Mouse (Mus musculus): ENCODE results near the gene Hrh2.
A peak's percentile ranks its signal among the peaks of the same experiment; 100 is the strongest.

Gene Hrh2

DNA sequence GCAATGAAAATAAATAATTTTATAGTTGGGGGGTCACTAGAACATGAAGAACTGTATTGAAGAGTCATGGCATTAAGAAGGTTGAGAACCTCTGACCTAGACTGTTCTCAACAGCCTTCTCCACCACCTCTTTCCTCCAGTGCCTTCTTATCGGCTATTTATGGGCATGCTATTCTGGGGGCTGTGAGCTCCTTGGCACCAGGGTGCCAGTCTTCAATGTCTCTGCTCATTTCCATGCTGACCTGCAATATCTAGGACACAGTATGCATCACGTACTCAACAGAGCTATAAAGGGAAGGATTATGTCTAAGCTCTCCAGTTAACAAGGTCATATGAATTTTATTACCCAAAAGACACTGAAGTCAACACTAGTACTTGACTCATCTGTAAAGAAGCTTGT lies 14.6 kb upstream of the Hrh2 start:
- no peak for DNase-seq (ENCODE audit: low read depth)

DNA sequence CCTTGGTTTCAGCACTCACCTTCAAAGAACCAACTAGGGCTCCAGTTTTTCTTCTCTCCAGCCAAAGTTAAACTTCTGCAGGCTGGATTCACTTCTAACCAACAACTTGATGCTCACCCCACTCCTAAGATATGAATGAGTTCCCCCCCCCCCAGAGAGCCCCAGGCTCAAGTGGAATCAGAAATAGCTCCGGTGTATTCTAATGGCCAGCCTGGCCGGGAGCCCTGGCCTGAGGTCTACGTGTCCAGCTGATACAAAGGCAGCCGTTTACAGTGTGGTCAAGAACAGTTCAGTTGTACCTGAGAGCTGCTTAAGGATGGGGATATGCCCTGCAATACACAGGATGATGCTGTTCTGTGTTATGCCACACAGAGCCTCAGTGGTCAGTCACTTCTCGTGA lies 13.3 kb upstream of the Hrh2 start:
- DNase-seq (ENCODE audit: low read depth) = no peak

DNA sequence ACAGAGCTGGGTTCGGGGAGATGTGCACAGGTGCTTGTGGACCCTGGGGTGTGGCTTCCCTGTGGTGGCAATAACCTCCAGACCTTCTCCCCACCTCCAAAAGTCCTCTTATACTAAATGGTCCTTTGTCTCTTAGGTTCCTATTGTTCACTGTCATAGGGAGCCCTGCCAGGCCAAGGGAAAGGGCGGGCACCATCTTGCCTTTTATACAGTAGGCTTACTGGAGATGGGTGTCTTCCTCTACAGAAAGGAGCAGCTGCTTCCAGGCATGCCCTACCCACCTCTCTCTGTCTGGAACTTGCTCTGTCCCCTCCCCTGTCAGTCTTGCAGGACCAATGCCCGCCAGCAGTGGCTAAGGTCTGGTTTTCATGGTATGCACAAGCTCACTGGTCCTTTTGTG lies 12.0 kb upstream of the Hrh2 start:
- no peak for DNase-seq (ENCODE audit: low read depth)

DNA sequence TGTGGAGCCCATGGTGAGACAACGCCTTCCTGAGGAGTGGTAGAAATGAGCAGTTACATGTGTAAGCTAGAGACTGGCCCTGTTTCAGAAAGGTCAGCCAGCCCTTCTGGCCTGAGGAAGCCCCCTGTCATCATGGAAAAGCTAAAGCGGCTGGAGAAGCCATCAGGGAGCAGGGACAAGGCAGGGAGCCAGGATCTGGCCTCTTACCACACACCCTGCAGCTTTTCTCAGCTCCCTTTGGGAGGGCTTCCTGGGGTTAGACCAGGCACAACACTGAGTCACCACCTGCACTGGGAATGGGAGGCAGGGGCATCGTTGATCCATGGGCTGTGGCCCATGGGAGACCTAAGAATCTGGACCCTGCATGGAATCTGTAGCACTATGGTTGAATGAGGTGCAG lies 11.5 kb upstream of the Hrh2 start:
- DNase-seq (ENCODE audit: low read depth) = no peak

DNA sequence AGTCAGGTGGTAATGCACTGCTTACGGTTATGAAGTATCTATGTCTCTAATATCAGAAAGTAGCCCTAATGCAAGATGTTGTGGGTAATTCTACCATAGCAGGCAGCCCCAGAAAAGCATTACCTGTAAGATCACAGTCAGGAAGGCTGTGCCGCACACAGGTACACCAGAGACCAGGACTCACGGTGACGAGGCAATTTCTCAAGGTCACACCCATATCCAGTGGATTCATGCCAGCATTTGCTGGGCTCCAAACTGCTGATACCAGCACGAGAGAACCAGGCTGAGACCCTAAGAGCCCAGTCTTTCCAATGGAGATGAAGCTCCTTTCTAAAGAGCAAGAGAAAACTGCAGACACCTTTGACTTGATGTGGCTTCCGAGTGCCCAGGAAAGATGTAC lies 10.6 kb upstream of the Hrh2 start:
- DNase-seq (ENCODE audit: low read depth) = no peak

DNA sequence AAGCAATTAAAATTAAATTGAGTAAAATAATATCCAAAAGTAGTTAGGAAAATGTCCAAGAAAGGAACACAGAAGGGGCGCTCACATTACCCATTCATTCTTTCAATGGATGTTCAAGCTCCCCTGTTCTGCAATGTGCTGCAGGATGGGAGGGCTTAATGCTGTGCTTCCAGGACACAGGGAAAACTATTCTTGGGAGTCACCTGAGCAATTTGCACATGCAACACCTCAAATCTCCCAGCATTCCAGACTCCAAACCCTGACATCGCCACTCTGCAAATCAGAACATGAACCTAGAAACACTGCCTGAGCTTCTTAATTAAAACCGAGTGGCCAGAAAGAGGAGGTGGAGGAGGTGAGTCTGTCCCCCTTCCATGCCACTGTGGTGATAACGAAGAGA lies 10.0 kb upstream of the Hrh2 start:
- DNase-seq (ENCODE audit: low read depth) = no peak

DNA sequence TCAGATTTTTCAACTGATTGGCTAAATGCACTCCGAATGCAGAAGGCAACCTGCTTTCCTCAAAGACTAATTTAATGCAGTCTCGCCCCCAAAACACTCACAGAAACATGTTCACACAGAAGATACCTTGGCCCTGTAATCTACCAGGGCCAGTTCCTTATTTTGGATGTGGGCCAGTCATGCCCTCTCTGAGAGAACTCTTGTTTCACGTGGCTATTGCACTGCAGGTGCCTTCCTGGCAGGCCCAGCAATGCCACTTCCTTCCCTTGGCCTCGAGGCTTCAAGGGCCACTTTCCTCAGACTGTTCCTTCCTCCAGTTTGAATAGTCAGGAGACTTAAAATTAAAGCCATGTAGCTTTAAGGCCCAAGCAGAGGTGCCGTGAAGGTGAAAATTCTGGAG lies 5.5 kb upstream of the Hrh2 start:
- DNase-seq (ENCODE audit: low read depth) = no peak

DNA sequence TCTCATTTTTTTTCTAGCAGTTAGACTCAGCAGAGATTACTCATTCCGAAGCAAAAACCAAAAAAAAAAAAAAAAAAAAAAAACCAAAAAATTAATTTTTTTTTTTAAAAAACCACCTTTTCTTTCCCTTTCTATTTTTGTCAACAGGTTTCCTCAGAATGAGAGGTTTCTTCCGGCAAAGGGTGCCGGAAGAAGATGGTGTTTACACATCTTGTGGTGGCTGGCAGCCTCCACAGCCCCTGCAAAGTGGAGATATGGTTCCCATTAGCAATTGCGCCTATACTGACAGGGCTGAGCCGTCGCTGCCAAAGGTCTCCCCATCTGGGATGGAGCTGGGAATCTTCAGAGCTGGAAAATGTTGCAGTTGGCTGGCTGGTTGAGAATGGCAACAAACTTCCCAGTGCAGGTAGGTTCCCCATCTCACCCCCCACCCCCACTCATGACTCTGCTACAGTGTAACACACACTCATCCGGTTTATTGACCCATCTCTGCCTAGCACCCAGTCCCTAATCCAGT lies 3.7 kb upstream of the Hrh2 start:
- no peak for DNase-seq (ENCODE audit: low read depth)

DNA sequence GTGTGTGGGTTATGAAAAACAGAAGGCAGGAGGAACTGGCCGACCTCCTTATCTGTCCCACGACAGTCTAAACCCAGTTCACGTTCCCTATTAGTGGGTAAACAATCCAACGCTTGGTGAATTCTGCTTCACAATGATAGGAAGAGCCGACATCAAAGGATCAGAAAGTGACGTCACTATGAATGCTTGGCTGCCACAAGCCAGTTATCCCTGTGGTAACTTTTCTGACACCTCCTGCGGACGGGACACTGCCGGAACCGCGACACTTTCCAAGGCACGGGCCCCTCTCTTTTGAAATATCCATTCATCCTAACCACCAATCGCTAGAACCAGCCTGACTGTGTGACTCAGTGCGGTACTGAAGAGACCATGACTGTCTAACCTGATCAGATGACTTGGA lies 2.0 kb upstream of the Hrh2 start:
- DNase-seq (ENCODE audit: low read depth) = peak; percentile 44

DNA sequence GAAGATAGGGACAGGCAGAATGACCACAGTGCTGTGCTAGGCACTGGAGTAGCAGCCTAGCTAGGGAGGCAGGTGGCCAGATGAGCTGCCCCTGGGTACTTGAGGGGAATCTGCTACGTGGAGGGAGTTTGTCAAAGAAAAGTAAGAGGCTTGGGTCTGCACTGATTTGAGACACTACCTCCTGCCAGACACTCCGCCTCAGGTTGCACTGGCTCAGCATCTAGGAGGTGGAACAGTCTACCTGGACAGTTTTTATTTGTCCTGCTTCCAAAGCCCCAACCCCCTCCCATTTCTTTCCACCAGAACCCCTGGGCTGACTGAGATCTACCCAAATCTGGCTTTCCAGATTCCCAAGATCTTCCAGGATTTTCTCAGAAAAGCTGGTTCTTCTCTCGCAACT lies 748 bp upstream of the Hrh2 start:
- DNase-seq (ENCODE audit: low read depth) = no peak

DNA sequence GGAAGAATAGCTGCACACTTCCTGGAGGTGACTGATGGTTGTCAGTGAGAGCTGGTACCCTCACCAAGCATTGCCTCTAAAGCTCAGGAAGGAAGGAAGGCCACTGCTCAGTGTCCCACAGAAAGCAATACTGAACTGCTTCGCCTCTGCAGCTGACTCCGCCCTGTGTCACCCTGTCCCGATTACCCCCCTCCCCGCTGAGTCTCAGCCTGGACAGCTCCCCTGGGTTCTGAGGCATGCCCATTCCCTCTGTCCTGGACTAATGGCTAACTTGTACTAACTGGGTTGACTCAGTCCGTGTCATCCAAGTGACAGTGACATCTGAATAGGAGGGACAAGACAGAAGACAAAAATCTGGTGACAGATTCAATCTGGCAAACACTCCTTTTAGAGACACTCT lies 1.7 kb downstream of the Hrh2 start:
- no peak for DNase-seq (ENCODE audit: low read depth)

DNA sequence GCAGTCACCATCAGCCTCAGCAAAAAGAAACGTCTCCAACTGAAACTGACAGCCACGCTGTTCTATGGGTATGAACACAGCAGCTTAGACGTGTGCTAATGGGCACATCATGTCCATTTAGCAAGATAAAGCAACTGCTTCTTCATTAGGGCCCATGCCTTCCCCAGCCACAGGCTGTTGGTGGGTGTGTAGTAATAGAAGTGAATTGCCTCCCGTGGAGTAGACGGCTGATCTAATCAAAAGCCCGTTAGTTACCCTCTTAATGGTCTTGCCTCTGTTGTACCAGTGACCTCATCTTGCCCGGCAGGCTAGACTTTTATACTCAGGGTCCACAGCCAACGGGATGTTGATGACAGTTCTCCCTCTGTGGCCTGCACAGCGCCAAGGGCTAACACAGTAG lies 7.1 kb downstream of the Hrh2 start:
- DNase-seq (ENCODE audit: low read depth) = no peak

DNA sequence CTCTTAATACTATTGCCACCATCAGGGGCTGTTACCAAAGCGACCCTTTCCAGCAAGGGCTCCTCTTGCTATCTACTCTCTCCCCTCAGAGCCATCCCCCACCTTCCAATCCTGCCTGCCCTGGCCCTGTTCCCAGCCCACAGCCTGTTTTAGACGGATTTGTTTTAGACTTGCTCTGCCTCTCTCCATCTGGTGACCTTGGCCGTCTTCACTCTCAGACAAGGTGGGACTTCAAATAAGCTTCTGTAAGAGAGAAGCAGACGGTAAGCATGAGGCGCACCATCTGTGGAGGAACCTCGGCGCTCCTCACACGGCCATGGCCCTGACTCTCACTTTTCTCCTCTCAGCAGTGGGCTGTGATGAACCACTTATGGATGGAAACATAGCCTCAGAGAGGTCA lies 10.5 kb downstream of the Hrh2 start:
- no peak for DNase-seq (ENCODE audit: low read depth)

DNA sequence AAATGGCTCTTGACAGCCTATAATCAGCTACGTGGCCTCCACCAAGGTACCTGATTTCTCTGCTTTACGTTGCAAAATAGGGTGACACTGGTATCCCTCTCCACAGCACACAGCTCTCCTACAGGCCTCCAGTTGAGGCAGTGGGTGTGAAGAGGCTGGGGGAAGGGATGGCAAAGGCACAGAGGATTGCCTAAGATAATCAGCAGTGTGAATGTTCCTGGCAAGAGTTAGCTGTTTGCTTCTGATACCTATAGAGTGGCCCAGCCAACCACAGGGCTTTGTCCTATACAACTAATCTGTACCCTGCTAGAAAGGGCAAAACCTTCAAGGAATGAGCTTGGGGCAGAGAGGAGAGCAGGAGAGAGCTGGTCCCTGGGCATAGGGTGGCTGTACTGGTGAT lies 11.5 kb downstream of the Hrh2 start:
- no peak for DNase-seq (ENCODE audit: low read depth)

DNA sequence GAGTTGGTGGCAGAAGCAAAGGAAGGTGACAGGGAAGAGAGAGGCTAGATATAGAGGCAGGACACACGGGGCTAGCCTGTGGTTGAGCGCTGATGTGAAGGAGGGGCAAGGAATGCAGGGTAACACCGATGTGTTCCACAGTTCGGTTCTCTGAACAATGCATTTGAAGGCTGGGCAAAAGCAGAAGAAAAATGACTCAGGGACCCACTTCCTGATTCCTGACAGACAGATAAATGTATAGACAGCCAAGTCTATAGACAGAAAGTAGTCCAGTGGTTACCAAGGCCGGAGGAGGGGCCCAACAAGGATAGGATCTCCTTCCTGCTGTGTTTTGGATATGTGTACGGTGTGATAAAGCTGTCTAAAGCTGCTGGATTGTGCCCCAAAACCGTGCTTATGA lies 13.3 kb downstream of the Hrh2 start:
- DNase-seq (ENCODE audit: low read depth) = no peak

DNA sequence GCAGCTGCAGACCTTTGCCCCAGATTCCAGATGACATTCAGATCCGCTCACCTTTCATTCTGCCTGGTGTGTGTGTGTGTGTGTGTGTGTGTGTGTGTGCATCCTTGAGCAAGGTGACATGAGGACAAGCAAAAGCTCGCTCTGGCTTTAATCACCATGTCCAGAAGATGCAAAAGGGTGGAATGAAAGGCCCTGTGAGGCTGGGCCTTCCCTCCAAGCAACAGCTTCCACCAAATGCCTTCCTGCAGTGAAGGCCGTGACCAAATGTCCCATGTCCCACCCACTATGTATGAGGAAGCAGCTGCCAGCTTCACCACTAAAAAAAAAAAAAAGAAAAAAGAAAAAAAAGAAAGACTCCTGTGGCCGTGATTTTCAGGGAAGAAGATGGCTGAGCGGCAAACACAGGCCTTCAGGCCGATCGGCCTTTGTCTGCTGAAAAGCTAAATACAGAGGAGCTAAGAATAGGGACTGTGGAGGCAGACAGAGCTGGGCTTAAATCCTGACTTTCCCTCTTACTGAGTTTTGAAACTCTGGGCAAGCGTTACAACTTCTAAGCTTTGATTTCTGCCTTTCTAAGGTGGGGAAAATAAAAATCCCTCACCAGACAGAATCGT lies 14.3 kb downstream of the Hrh2 start:
- DNase-seq (ENCODE audit: low read depth) = no peak

DNA sequence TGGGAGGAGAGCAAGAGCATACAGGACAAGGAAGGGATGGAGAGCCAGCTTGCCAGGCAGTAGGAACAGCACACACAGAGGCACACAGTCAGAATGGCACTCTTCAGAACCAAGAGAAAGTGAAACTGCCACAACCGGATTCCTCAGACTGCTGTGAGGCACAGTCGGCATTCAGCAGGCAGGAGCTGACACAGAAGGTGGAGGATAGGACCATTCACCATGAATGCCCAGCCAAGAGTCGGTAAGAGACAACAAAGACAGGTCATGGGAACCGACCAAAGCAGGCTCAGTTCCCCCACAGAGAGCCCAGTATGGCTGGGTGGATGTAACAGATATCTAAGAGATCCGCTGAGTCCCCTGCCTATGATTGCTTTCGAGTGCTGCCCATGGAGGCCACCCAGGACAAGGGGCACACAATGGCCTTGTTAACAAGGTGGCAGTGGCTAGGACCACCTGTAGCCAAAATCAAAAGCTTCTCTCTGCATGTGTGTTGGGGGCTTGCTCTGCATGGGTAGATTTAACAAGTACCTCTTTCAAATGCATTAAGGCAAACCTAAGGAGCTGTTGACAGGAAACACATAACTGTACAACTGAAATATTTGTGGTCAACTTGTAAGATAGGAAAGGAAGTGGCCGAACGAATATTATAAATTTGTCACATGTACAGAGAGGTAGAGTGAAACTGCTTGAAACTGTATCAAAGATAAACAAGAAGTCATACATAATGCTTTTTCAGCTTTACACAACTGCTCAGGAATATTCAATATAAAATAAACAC lies 17.7 kb downstream of the Hrh2 start:
- DNase-seq (ENCODE audit: low read depth) = no peak

DNA sequence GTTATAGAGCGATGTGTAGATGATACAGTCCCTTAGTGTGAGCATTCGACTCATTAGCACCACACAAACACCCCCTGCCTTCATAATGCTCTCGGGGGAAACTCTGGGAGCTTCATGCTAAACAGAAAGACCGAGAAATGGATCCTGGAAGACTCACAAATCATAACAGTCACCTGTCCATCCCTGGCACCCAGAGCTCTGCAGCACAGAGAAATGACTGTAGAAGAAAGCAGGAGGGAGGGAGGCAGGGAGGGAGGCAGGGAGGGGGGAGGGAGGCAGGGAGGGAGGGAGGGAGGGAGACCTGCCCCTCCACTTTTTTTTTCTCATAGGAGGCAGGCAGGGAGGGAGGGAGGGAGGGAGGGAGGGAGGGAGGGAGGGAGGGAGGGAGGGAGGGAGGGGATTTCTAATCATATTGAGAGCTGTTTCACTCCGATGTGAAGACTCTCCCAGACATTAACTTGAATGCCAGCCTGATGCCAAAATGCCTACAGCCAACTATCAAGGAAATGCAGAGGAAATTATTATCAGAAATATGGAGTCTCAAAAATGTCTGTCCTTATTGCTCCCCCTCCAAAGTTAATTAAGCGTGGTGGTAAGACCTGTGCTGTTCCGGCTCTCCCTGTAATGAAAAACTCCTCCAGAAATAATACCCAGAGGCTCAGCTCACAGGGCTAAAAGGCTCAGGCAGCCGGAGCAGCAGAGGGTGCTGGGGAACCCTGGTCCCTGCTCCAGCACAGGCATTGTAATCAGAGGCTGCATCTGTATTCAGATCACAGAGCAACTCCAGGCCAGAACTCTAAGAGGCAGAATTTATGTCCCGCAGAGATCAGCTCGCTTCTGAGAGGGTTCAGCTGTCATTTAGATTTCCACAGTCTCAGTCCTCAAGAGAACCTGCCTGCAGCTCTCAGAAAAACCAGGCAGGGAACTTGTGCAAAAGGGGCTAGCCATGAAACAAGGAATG lies 19.9 kb downstream of the Hrh2 start:
- DNase-seq (ENCODE audit: low read depth) = no peak

DNA sequence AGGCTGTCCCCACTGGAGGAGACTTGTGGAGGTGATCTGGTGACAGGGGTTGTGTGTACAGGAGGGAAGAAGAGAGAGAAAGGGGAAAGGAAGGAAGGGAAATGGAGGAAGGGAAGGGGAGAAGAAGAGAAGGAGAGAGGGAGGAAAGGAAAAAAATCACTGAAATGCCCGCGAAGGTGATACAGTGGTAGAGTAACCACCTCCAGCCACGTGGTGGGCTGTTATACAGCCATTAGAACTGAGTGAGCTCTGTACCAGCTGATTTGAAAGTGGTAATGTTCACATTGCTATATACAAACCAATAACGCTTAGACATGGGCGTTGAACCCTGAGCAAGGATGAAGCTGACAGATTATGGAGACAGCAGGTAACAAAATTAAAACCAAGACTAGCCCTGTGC lies 20.6 kb downstream of the Hrh2 start:
- no peak for DNase-seq (ENCODE audit: low read depth)

DNA sequence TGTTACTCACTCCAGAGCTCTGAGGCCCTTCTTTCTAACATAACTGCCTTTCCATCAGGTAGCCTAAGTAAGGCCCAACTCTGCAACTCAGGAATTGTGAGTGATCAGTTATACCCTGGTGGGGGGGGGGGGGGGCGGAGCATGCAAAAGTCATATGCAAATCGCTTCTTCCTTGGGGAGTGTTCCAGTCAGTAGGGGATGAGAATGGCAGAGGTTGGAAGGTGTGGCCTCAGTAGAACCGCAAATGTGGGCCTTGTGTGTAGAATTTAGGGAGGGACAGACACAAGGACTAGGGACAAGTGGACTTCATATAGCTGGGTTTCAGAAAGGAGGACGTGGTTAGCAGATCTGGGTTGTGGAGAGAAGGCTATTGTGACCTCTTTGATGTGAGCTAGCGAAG lies 23.3 kb downstream of the Hrh2 start:
- DNase-seq (ENCODE audit: low read depth) = no peak

DNA sequence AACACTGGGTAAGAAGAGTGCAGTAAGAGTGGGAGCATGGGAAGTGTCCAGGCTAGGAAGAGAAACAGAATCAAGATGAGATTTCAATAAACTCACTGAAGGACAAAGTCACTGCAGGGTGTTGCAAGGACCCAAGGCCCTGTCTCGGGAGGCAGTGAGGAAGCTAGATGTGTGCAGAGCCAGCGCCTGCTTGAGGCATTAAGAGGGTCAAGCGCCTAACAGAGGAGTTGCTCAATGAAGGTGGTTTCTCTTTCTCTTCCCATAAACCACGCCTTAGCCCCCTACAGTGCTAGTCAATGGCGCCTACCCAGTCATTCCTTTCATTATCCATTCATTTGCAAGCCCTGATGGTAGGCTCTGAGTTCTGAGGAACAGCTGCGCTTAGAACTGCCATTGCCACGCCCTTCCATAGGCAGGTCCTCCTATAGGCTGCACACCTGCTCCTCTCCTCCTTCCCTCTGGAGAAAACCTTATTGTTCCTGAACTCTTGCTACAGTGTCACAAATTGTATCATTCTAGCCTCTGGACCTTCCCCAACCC lies 23.9 kb downstream of the Hrh2 start:
- DNase-seq (ENCODE audit: low read depth) = no peak

DNA sequence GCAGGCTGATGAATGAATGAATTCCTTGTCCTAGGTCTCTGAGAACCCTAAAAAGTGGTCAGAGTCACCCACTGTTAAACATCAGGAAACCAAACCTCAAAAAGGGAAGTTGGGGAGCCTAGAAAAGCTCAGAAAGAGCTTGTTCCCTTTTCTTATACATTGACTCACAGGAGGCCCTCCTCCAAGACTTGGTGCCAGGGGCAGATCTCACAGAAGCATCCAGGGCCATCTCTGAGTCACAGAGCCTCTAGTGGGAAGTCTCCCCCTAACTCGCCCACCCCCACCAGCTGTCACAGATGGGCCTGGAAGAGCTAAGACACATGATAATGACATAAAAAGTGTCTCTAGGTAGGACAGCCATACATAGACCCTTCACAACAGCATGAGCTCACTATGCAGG lies 26.4 kb downstream of the Hrh2 start:
- DNase-seq (ENCODE audit: low read depth) = no peak
